Mouse (Mus musculus) lung, adult 2 months (tissue): ENCODE data around the gene Usp13. TPM values are rescaled to one million over a fixed set of nuclear protein-coding genes. Genes with fewer than 3 reads are reported as not detected.

ENCODE experiments used
- DNase-seq: peaks from one replicate; pipeline ENCODE4 v3.0.0; 2022
- H3K4me1 ChIP-seq: fragments of 200-500 bp; 2 replicates; pipeline ENCODE4 v1.6.1; 2011; ENCODE audit warnings: low read length; ENCODE audit not compliant: control insufficient read depth, insufficient read depth
- H3K4me3 ChIP-seq: fragments of 200-500 bp; replicated peaks from 2 replicates; pipeline ENCODE3; 2011; ENCODE audit warnings: low read depth, mild to moderate bottlenecking, control low read depth, low read length; ENCODE audit errors: extremely low read depth
- CTCF ChIP-seq: fragments of 200-500 bp; IDR thresholded peaks from 2 replicates; pipeline ENCODE4 v1.5.1; 2011; ENCODE audit warnings: mild to moderate bottlenecking, low read length, control low read depth; ENCODE audit not compliant: insufficient read depth
- POLR2A ChIP-seq: fragments of 200-500 bp; IDR thresholded peaks from 2 replicates; pipeline ENCODE4 v1.6.1; 2011; ENCODE audit warnings: low read depth, mild to moderate bottlenecking, control low read depth, low read length, borderline replicate concordance; ENCODE audit errors: extremely low read depth
- WGBS: fragments of 180-500 bp; shearing (Covaris S2); methylation state at CpG from one replicate; pipeline ENCODE4 v1.1.7; 2018; 5-methylcytosine and 5-hydroxymethylcytosine counted together
- polyA plus RNA-seq: library from polyadenylated mRNA; depleted of rRNA; stranded (reverse); fragments of >200 nt; gene quantifications from 2 replicates; pipeline ENCODE4 v1.2.3, GENCODE M21; 2012

The Usp13 gene
- polyA plus RNA-seq, 1 experiment, result 5.5 TPM

- Histone ChIP-seq H3K4me1 (no peaks in the 10 kb centered on the region), H3K4me3 (no peak overlapping the region)
- no peak for DNase-seq
- TF ChIP-seq CTCF (no peak), POLR2A (no peak)
- 76% methylated on average over 3 of the region's 3 CpGs for WGBS
Measured at GRCm38 (mm10) chr3:32908400-32908799, 91.1 kb downstream of the Usp13 start.

GRCm38 (mm10) chr3:32910071-32910551 is 92.8 kb downstream of the Usp13 start:
- 68% methylated on average over 7 of the region's 7 CpGs for WGBS
- DNase-seq, result no peak
- TF ChIP-seq POLR2A, result no peak
- no peak for TF ChIP-seq CTCF
- Histone ChIP-seq H3K4me1 (no peaks in the 10 kb centered on the region), H3K4me3 (no peak overlapping the region)

GRCm38 (mm10) chr3:32924168-32924567 is 106.8 kb downstream of the Usp13 start:
- DNase-seq, result no peak

GRCm38 (mm10) chr3:32939802-32940501 is 122.6 kb downstream of the Usp13 start:
- no peak for TF ChIP-seq CTCF
- no peak for TF ChIP-seq POLR2A
- Histone ChIP-seq H3K4me1 (no peaks in the 10 kb centered on the region), H3K4me3 (no peak overlapping the region)
- 56% methylated on average over 8 of the region's 8 CpGs for WGBS
- no peak for DNase-seq

More at GRCm38 (mm10) chr3:32924168-32924567, 106.8 kb downstream of the Usp13 start:
- Histone ChIP-seq H3K4me1 (no peaks in the 10 kb centered on the region), H3K4me3 (no peak overlapping the region)
- TF ChIP-seq POLR2A (no peak), CTCF (no peak)
- 89% methylated on average over 6 of the region's 6 CpGs for WGBS

GRCm38 (mm10) chr3:32947486-32947885 is 130.1 kb downstream of the Usp13 start:
- H3K4me3 ChIP-seq, result no peak overlapping the region
- TF ChIP-seq POLR2A (no peak), CTCF (no peak)
- WGBS, result 88% methylated on average over 5 of the region's 5 CpGs
- DNase-seq, result no peak
- H3K4me1 ChIP-seq, result no peaks in the 10 kb centered on the region

GRCm38 (mm10) chr3:32951382-32951781 is 134.0 kb downstream of the Usp13 start:
- no peak for TF ChIP-seq CTCF
- no peak for TF ChIP-seq POLR2A
- 22% methylated on average over 1 of the region's 1 CpGs for WGBS
- H3K4me3 ChIP-seq, result no peak overlapping the region

GRCm38 (mm10) chr3:32961494-32961893 is 144.1 kb downstream of the Usp13 start:
- Histone ChIP-seq H3K4me3 (no peak overlapping the region), H3K4me1 (no peaks in the 10 kb centered on the region)
- DNase-seq, result no peak
- no peak for TF ChIP-seq CTCF
- TF ChIP-seq POLR2A, result no peak
- WGBS, result 88% methylated on average over 3 of the region's 3 CpGs

More at GRCm38 (mm10) chr3:32951382-32951781, 134.0 kb downstream of the Usp13 start:
- DNase-seq, result no peak
- no peaks in the 10 kb centered on the region for H3K4me1 ChIP-seq

- peak; percentile 5 for DNase-seq
- WGBS, result 3% methylated on average over 2 of the region's 2 CpGs
- TF ChIP-seq POLR2A (no peak), CTCF (no peak)
- H3K4me3 ChIP-seq, result no peak overlapping the region
- H3K4me1 ChIP-seq, result no peaks in the 10 kb centered on the region
Measured at GRCm38 (mm10) chr3:32965528-32965927, 148.2 kb downstream of the Usp13 start.

- 70% methylated on average over 1 of the region's 1 CpGs for WGBS
- TF ChIP-seq CTCF (no peak), POLR2A (no peak)
Measured at GRCm38 (mm10) chr3:32968671-32969425, 151.5 kb downstream of the Usp13 start.

More at GRCm38 (mm10) chr3:32968671-32969425, 151.5 kb downstream of the Usp13 start:
- Histone ChIP-seq H3K4me3 (no peak overlapping the region), H3K4me1 (no peaks in the 10 kb centered on the region)
- no peak for DNase-seq
